Mouse (Mus musculus): ENCODE measurements around the gene Icam5. TPM values are rescaled to one million over a fixed set of nuclear protein-coding genes. Genes with fewer than 3 reads are reported as not detected.
A peak's percentile ranks its signal among the peaks of the same experiment; 100 is the strongest.
"Not testable (repeated sequence)": the region's sequence is repeated elsewhere in the genome, so short reads cannot be mapped to it uniquely, and the experiment has no call there.

The Icam5 gene
- polyA plus RNA-seq, 1 experiment from 2014 or later, result 0.63 TPM

DNA sequence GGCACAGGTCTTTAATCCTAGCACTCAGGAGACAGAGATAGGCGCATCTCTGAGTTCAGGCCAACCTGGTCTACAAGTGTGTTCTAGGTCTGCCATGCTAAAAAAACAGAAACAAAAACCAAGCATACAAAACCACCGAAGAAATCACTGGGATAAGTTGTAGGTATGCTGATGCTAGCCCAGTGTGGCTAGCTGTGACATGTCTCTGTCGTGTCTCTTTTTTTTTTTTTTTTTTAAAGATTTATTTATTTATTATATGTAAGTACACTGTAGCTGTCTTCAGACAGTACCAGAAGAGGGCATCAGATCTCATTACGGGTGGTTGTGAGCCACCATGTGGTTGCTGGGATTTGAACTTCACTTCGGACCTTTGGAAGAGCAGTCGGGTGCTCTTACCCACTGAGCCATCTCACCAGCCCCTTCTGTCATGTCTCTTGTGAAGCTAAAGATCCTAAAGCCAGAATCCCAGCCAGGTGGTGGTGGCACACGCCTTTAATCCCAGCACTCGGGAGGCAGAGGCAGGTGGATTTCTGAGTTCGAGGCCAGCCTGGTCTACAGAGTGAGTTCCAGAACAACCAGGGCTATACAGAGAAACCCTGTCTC is 20.8 kb upstream of the Icam5 start:
- not testable (repeated sequence) for H3K9ac ChIP-seq (ENCODE audit: low read length); H3K9me3 ChIP-seq (replicated peaks; ENCODE audit: control insufficient read depth, low read length); H3K4me3 ChIP-seq (ENCODE audit: low read depth, low read length); ATAC-seq; H3K4me2 ChIP-seq (ENCODE audit: low read length); H3K27ac ChIP-seq (ENCODE audit: low read depth, low read length); DNase-seq (ENCODE audit: low spot score); H3K4me1 ChIP-seq (ENCODE audit: control insufficient read depth, insufficient read depth, low read length)
- H3K36me3 ChIP-seq (ENCODE audit: control insufficient read depth, insufficient read depth, low read length), result peaks cover 29% of the 10 kb centered on the region
- H3K27me3 ChIP-seq (replicated peaks; ENCODE audit: control insufficient read depth, insufficient read depth, low read length), result peaks cover 22% of the 10 kb centered on the region
- WGBS, result 70% methylated on average over 9 of the region's 9 CpGs

DNA sequence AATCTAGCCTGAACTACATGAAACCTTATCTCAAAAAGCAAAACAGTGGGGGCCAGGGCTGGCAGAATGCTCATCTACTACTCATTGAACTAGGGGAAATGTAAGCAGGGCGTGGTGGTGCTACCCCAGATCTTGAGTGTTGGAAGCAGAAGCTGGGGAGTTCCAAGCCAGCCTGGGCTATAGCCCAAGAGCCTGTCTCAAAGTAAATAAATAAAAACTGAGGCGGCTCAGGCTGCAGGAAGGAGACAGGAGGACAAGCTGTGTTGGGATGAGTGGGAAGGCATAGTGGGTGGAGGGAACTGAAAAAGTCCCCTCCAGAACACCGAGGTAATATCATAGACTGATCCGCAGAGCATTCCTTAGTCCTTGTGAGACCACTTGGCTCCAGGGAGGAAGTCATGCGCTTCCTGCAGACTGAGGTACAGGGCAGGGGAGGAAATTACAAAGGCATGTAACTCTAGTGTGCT is 20.0 kb upstream of the Icam5 start:
- Histone ChIP-seq H3K4me2 (ENCODE audit: low read length) (no peak overlapping the region), H3K27ac (ENCODE audit: low read depth, low read length) (no peak overlapping the region), H3K4me1 (ENCODE audit: control insufficient read depth, insufficient read depth, low read length) (no peaks in the 10 kb centered on the region), H3K27me3 (replicated peaks; ENCODE audit: control insufficient read depth, insufficient read depth, low read length) (peaks cover 29% of the 10 kb centered on the region), H3K36me3 (ENCODE audit: control insufficient read depth, insufficient read depth, low read length) (peaks cover 22% of the 10 kb centered on the region), H3K4me3 (ENCODE audit: low read depth, low read length) (no peak overlapping the region), H3K9ac (ENCODE audit: low read length) (no peak overlapping the region), H3K9me3 (replicated peaks; ENCODE audit: control insufficient read depth, low read length) (no peaks in the 10 kb centered on the region)
- ATAC-seq (no peak), DNase-seq (ENCODE audit: low spot score) (no peak)
- WGBS, result 72% methylated on average over 5 of the region's 5 CpGs

DNA sequence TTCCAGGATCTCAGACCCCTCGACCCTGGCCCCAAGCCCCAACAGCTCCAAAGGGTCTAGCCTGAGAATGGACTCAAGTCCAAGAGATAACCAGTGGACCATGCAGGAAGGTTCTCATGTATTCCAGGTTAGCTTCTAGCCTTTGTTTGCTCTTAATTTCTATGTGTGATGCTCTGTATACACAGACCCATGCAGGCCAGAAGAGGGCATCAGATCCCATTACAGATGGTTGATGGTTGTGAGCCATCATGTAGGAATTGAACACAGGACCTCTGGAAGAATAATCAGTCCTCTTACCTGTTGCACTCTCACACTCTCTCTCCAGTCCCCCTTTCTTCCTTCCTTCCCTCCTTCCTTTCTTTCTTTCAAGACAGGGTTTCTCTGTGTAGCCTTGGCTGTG is 19.5 kb upstream of the Icam5 start:
- peaks cover 17% of the 10 kb centered on the region for H3K36me3 ChIP-seq (ENCODE audit: control insufficient read depth, insufficient read depth, low read length)
- H3K4me2 ChIP-seq (ENCODE audit: low read length), result no peak overlapping the region
- 22% methylated on average over 1 of the region's 1 CpGs for WGBS
- H3K27me3 ChIP-seq (replicated peaks; ENCODE audit: control insufficient read depth, insufficient read depth, low read length), result peaks cover 34% of the 10 kb centered on the region
- H3K9me3 ChIP-seq (replicated peaks; ENCODE audit: control insufficient read depth, low read length), result no peaks in the 10 kb centered on the region
- no peaks in the 10 kb centered on the region for H3K4me1 ChIP-seq (ENCODE audit: control insufficient read depth, insufficient read depth, low read length)
- ATAC-seq (no peak), DNase-seq (ENCODE audit: low spot score) (no peak)
- no peak overlapping the region for H3K9ac ChIP-seq (ENCODE audit: low read length)
- H3K27ac ChIP-seq (ENCODE audit: low read depth, low read length), result no peak overlapping the region
- no peak overlapping the region for H3K4me3 ChIP-seq (ENCODE audit: low read depth, low read length)

DNA sequence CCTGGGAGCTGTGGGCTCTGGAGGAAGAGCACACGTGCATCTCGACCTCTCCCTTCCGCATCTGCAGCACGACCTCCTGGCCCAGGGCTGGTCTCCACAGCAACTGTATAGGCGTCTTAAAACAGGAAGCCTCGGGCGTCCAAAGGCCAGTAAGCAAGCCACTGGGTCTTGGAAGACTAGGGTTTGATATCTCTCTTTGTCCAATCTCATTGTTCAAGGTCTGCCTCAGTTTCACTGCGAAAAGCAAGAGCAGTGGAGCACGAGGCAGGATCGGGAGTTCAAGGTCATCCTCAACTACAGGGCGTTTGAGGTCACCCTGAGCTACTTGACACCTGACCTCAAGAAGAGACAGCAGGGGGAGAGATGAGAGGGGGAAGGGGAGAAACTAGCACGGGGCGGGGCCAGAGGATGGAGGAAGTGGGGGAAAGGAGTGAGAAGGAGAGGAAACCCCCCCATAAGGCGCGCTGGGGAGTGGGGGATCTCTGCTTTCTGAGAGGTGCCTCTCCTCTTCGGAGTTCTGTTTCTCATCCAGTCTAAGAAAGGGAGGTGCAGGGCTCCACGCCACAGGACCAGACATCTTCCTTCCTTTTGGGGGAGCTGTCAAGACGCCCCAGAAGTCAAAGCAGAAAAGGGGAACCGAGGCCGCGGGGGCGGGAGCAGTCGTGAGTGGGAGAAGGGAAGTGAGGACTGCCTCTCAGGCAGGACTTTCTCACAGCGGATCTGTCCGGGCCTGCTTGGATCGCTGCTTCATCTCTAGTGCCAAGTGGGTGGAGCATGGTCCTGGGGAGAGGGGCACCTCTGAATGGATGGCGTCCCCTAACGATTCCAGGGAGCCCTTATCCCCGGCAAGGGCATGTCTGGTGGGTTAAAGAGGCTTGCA is 16.9 kb upstream of the Icam5 start:
- H3K36me3 ChIP-seq (ENCODE audit: control insufficient read depth, insufficient read depth, low read length), result no peaks in the 10 kb centered on the region
- peak overlapping the region; percentile 35 for H3K4me2 ChIP-seq (ENCODE audit: low read length)
- no peaks in the 10 kb centered on the region for H3K9me3 ChIP-seq (replicated peaks; ENCODE audit: control insufficient read depth, low read length)
- no peak overlapping the region for H3K27ac ChIP-seq (ENCODE audit: low read depth, low read length)
- H3K27me3 ChIP-seq (replicated peaks; ENCODE audit: control insufficient read depth, insufficient read depth, low read length), result peaks cover 38% of the 10 kb centered on the region
- 6% methylated on average over 26 of the region's 29 CpGs for WGBS
- no peaks in the 10 kb centered on the region for H3K4me1 ChIP-seq (ENCODE audit: control insufficient read depth, insufficient read depth, low read length)
- H3K9ac ChIP-seq (ENCODE audit: low read length), result no peak overlapping the region
- DNase-seq (ENCODE audit: low spot score), result no peak
- ATAC-seq, result 0 out of 2 replicates have a peak, but pooled peaks have one; percentile 23
- peak overlapping the region; percentile 13; the same call in 1 of the 2 replicates for H3K4me3 ChIP-seq (ENCODE audit: low read depth, low read length)

DNA sequence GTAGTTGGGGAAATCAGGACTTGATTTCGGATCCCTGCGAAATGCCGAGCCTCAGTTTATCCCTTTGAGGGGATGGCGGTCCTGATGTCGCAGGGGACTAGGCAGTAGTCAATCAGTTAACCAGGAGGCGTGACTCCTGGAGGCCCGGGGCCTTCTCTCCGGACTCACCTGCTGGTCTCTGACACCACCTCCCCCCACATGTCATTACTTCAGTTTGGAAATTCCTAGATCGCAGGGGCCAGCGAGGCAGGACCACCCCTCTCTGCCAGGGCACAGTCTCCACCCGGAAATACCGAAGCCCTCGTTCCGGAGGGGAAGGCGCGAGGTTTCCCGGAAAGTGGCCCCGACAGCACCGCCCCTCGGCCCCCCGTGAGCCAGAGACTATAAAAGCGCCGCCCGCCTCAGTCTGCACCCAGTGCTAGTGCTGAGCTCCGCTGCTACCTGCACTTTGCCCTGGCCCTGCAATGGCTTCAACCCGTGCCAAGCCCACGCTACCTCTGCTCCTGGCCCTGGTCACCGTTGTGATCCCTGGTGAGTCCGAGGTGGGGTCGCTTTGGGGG is 16.2 kb upstream of the Icam5 start, which contains the start of gene Icam1:
TSS of gene Icam1 (plus strand) at position 415 of the 560 bp plus-strand sequence.
- peak within 1 kb of the TSS; percentile 13; the same call in 1 of the 2 replicates for H3K4me3 ChIP-seq (ENCODE audit: low read depth, low read length)
- no peak for DNase-seq (ENCODE audit: low spot score)

DNA sequence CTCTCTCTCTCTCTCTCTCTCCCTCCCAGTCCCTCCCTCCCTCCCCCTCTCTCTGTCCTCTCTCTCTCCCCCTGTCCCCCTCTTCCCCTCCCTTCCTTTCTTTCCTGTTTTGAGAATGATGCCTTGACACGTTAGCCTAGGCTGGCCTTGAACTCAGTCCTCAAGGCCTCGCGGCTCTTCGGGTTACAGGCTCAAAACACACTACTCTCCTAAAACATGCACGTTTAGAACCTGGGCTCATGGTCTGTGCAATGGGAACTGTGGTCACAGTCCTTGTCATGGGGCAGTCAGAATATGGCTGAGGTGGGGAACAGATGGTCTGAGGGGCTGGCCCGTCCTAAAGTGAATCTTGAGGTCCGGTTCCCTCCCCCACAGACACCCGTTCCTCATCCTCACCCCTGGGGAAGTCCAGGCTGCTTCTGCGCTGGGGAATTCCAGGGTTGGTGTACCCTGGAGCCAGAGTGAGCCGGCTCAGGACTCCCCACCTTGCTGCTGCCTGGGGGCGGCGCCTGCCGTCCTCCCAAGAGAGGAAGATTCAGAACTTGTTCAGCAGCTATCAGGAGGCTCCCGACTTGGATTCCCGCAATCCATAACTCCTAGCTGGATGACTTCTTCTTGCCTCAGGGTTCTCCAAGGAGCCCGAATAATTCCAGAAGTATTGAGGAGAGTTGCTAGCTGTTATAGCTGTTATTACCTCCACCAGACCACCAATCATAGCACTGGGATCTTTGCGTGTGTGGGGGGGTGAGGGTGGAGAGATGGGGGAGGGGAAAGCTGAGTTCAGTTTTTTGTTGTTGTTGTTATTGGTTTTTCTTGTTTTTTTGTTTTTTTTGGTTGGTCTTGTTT is 15.3 kb upstream of the Icam5 start:
- no peak for ATAC-seq
- 3% methylated on average over 17 of the region's 17 CpGs for WGBS
- H3K36me3 ChIP-seq (ENCODE audit: control insufficient read depth, insufficient read depth, low read length), result no peaks in the 10 kb centered on the region
- H3K4me3 ChIP-seq (ENCODE audit: low read depth, low read length), result no peak overlapping the region
- H3K4me2 ChIP-seq (ENCODE audit: low read length), result no peak overlapping the region
- no peak overlapping the region for H3K9ac ChIP-seq (ENCODE audit: low read length)
- no peaks in the 10 kb centered on the region for H3K4me1 ChIP-seq (ENCODE audit: control insufficient read depth, insufficient read depth, low read length)
- no peak for DNase-seq (ENCODE audit: low spot score)
- peaks cover 38% of the 10 kb centered on the region for H3K27me3 ChIP-seq (replicated peaks; ENCODE audit: control insufficient read depth, insufficient read depth, low read length)
- no peak overlapping the region for H3K27ac ChIP-seq (ENCODE audit: low read depth, low read length)
- H3K9me3 ChIP-seq (replicated peaks; ENCODE audit: control insufficient read depth, low read length), result no peaks in the 10 kb centered on the region

More for the DNA sequence above, 16.2 kb upstream of the Icam5 start, which contains the start of gene Icam1:
- H3K27ac ChIP-seq (ENCODE audit: low read depth, low read length), result no peak within 1 kb of the TSS
- H3K4me2 ChIP-seq (ENCODE audit: low read length), result peak within 1 kb of the TSS; percentile 35
- no peaks in the 10 kb centered on the region for H3K36me3 ChIP-seq (ENCODE audit: control insufficient read depth, insufficient read depth, low read length)
- H3K27me3 ChIP-seq (replicated peaks; ENCODE audit: control insufficient read depth, insufficient read depth, low read length), result peaks cover 38% of the 10 kb centered on the region
- H3K9me3 ChIP-seq (replicated peaks; ENCODE audit: control insufficient read depth, low read length), result no peaks in the 10 kb centered on the region
- under 1% methylated on average over 30 of the region's 30 CpGs for WGBS
- ATAC-seq, result no peak
- 0 out of 2 replicates have a peak within 1 kb of the TSS, but pooled peaks have one; percentile 8 for H3K9ac ChIP-seq (ENCODE audit: low read length)
- no peaks in the 10 kb centered on the region for H3K4me1 ChIP-seq (ENCODE audit: control insufficient read depth, insufficient read depth, low read length)

DNA sequence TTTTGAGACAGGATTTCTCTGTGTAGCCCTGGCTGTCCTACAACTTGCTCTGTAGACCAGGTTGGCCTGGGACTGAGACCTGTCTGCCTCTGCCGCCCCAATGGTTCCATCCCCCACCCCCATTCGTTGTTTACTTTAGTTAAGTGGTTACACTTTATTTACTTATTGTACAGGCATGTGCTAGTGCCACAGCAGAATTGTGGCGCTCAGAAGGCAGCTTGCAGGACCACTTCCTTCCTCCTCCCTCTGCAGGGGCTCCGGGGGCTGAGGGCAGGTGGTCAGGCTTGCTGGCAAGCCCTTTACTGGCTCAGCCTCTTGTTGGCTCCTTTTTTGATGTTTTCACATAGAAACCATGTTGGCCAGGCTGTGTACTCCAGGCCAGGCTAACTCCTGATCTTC is 14.7 kb upstream of the Icam5 start:
- Histone ChIP-seq H3K27ac (ENCODE audit: low read depth, low read length) (no peak overlapping the region), H3K9ac (ENCODE audit: low read length) (no peak overlapping the region), H3K4me1 (ENCODE audit: control insufficient read depth, insufficient read depth, low read length) (no peaks in the 10 kb centered on the region), H3K27me3 (replicated peaks; ENCODE audit: control insufficient read depth, insufficient read depth, low read length) (peaks cover 38% of the 10 kb centered on the region), H3K4me3 (ENCODE audit: low read depth, low read length) (no peak overlapping the region), H3K9me3 (replicated peaks; ENCODE audit: control insufficient read depth, low read length) (no peaks in the 10 kb centered on the region), H3K36me3 (ENCODE audit: control insufficient read depth, insufficient read depth, low read length) (no peaks in the 10 kb centered on the region), H3K4me2 (ENCODE audit: low read length) (no peak overlapping the region)
- WGBS, result 29% methylated on average over 4 of the region's 4 CpGs
- DNase-seq (ENCODE audit: low spot score) (no peak), ATAC-seq (no peak)

DNA sequence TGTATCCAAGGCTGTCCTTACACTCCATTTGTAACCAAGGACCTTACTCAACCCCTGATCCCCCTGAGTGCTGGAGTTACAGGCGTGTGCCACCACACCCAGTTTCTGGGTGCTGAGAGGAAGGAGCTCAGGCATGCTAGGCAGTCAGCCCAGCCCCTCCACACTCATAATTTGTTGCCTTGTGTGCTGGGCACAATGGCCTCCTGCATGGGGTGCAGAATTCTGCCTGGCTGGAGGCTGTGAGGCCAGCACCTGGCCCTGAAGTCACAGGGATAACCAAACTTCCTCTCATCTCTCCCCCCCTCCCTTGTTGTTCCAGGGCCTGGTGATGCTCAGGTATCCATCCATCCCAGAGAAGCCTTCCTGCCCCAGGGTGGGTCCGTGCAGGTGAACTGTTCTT is 13.3 kb upstream of the Icam5 start:
- H3K4me2 ChIP-seq (ENCODE audit: low read length), result no peak overlapping the region
- H3K4me3 ChIP-seq (ENCODE audit: low read depth, low read length), result no peak overlapping the region
- 76% methylated on average over 2 of the region's 2 CpGs for whole genome bisulfite sequencing
- no peak for ATAC-seq
- no peaks in the 10 kb centered on the region for H3K4me1 ChIP-seq (ENCODE audit: control insufficient read depth, insufficient read depth, low read length)
- H3K36me3 ChIP-seq (ENCODE audit: control insufficient read depth, insufficient read depth, low read length), result no peaks in the 10 kb centered on the region
- no peak overlapping the region for H3K9ac ChIP-seq (ENCODE audit: low read length)
- no peak for DNase-seq (ENCODE audit: low spot score)
- no peaks in the 10 kb centered on the region for H3K9me3 ChIP-seq (replicated peaks; ENCODE audit: control insufficient read depth, low read length)
- H3K27ac ChIP-seq (ENCODE audit: low read depth, low read length), result no peak overlapping the region
- H3K27me3 ChIP-seq (replicated peaks; ENCODE audit: control insufficient read depth, insufficient read depth, low read length), result peaks cover 38% of the 10 kb centered on the region
